Mouse (Mus musculus): ENCODE data around the gene Carns1.
"Not testable (repeated sequence)": the region's sequence is repeated elsewhere in the genome, so short reads cannot be mapped to it uniquely, and the experiment has no call there.

Carns1 gene

GRCm38 (mm10) chr19:4150567-4151487 lies 24.5 kb downstream of the Carns1 start:
- DNase-seq (ENCODE audit: low spot score): no peak

- DNase-seq (ENCODE audit: low spot score): no peak
Measured at GRCm38 (mm10) chr19:4149764-4150461, 25.4 kb downstream of the Carns1 start.

- DNase-seq (ENCODE audit: low spot score): no peak
Measured at GRCm38 (mm10) chr19:4149283-4149682, 26.0 kb downstream of the Carns1 start.

- DNase-seq (ENCODE audit: low spot score): no peak
Measured at GRCm38 (mm10) chr19:4148819-4149218, 26.5 kb downstream of the Carns1 start.

GRCm38 (mm10) chr19:4148491-4148806 lies 26.8 kb downstream of the Carns1 start, which contains the start of gene Coro1b:
TSS of gene Coro1b (plus strand) at chr19:4148619.
- peak; percentile 85 for DNase-seq (ENCODE audit: low spot score)

- no peak for DNase-seq (ENCODE audit: low spot score)
Measured at GRCm38 (mm10) chr19:4147782-4148490, 27.3 kb downstream of the Carns1 start.

- DNase-seq (ENCODE audit: low spot score): no peak
Measured at GRCm38 (mm10) chr19:4147022-4147405, 28.3 kb downstream of the Carns1 start.

GRCm38 (mm10) chr19:4146366-4147021 lies 28.8 kb downstream of the Carns1 start:
- no peak for DNase-seq (ENCODE audit: low spot score)

GRCm38 (mm10) chr19:4145936-4146335 lies 29.3 kb downstream of the Carns1 start:
- DNase-seq (ENCODE audit: low spot score): no peak

- no peak for DNase-seq (ENCODE audit: low spot score)
Measured at GRCm38 (mm10) chr19:4144550-4145498, 30.5 kb downstream of the Carns1 start.

GRCm38 (mm10) chr19:4143759-4144268 lies 31.5 kb downstream of the Carns1 start, which contains the start of gene Cabp4:
TSS of gene Cabp4 (minus strand) at chr19:4144033.
- no peak for DNase-seq (ENCODE audit: low spot score)

- no peak for DNase-seq (ENCODE audit: low spot score)
Measured at GRCm38 (mm10) chr19:4142416-4143173, 32.7 kb downstream of the Carns1 start.

- DNase-seq (ENCODE audit: low spot score): no peak
Measured at GRCm38 (mm10) chr19:4140147-4140546, 35.1 kb downstream of the Carns1 start.

GRCm38 (mm10) chr19:4139446-4139845 lies 35.8 kb downstream of the Carns1 start, which contains the start of gene Gpr152:
TSS of gene Gpr152 (plus strand) at chr19:4139787.
- DNase-seq (ENCODE audit: low spot score): no peak

GRCm38 (mm10) chr19:4137913-4138312 lies 37.4 kb downstream of the Carns1 start:
- DNase-seq (ENCODE audit: low spot score): no peak

GRCm38 (mm10) chr19:4136463-4136862 lies 38.8 kb downstream of the Carns1 start:
- DNase-seq (ENCODE audit: low spot score): no peak

- not testable (repeated sequence) for DNase-seq (ENCODE audit: low spot score)
Measured at GRCm38 (mm10) chr19:4135963-4136345, 39.3 kb downstream of the Carns1 start.

GRCm38 (mm10) chr19:4135229-4135962 lies 39.9 kb downstream of the Carns1 start:
- not testable (repeated sequence) for DNase-seq (ENCODE audit: low spot score)

GRCm38 (mm10) chr19:4134354-4134753 lies 40.9 kb downstream of the Carns1 start:
- DNase-seq (ENCODE audit: low spot score): no peak

Data from c-Kit-positive CD71-positive TER-119-positive erythroid progenitor cells, embryonic 14.5 days (primary cell).